Mouse (Mus musculus) adrenal gland, adult 8-10 months (tissue): ENCODE results near the gene Ch25h. TPM values are rescaled to one million over a fixed set of nuclear protein-coding genes. Genes with fewer than 3 reads are reported as not detected.

ENCODE experiments used
- DNase-seq: peaks from one replicate; pipeline ENCODE4 v3.0.0; 2022
- total RNA-seq, 4 experiments: library from RNA; stranded (reverse); gene quantifications; 2 replicates each; pipeline ENCODE4 v1.2.4; 2022

Ch25h gene
- total RNA-seq, 4 experiments from 2014 or later: 0.64 to 3.4 (median 1.8) TPM

DNA sequence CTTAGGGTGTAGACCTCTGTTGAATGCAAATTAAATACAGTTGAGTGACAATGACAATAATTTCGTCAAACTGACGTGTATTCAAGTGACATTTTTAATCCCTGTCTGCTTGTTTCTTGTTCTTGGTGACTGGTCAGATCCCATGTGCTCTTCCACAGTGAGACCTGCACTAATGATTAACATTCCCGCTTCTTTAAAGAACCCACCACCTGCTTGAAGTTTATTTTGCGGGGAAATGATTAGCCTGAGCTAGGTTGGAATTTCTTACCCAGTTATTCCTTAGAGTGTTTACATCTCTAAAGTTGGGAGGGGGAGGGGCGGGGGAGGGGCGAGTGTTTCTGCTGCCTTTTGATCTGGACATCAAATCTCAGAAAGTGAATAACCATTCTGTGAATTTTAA lies 6.7 kb downstream of the Ch25h start:
- no peak for DNase-seq

DNA sequence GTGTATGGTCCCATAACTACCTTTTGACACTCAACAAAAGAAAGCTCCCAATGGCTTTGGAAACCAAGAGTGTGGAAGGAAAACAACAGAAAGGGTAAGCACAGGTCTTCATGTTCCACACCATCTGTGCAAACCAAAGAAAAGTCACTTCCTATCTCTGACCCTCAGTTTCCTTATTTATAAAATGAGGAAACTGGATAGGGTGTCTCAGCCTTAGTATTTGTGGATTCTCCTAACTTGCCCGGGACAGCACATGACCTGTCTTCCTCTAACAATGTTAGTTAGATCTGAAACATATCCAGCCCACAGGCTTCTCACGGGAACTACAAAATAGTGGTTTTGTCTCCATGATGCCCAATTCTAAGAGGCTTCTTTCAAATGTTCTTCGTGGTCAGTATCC lies 10.5 kb downstream of the Ch25h start:
- no peak for DNase-seq

DNA sequence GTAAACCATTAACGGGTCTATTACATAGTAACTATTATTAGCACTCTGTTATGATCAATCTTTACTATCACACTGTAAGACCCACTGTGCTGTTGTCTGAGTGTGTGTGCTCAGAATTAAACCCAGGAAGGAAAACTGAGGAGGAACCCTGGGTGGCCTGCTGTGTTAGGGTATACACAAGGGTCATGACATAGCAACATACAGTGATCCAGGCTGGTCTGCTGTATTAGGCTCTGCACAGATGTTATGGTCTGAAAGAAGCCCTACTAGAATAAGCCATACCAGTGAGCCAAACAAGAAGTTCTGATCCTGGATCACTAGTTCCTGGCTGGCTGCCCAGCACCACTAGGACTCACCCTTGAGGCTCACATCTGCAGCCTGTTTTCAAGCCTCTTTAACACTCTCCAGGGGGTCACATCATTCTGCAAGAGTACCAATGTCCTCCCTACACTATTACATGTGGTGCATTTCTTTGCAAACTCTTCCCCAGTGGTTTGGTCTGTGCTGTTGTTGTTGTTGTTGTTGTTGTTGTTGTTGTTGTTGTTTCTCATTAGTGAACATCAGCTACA lies 13.4 kb downstream of the Ch25h start:
- DNase-seq: no peak

DNA sequence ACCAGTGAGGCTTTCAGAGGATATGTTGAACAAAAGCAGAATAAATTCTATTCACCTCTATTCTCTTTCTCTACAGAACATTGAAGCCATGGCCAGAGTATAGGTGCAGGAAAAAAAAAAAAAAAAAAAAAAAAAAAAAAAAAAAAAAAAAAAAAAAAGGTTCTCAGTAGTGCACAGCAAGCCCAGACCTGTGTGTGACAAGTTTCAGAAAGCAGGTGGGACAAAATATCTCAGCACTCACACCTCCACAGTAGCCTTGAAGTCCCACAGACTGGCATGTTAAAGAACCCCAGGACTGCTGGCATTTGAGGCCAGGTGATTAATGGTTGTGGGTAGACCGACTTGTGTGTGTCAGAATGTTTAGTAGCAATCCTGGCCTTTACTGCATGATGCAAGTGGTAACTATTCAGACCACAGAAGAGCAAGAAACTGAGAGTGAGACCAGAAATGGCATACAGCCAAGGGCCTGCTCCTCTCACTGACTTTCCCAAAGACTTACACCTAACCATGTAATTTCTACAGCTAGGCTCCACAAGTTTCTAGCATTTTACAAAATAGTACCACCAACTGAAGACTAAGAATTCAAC lies 24.1 kb downstream of the Ch25h start:
- DNase-seq: no peak

DNA sequence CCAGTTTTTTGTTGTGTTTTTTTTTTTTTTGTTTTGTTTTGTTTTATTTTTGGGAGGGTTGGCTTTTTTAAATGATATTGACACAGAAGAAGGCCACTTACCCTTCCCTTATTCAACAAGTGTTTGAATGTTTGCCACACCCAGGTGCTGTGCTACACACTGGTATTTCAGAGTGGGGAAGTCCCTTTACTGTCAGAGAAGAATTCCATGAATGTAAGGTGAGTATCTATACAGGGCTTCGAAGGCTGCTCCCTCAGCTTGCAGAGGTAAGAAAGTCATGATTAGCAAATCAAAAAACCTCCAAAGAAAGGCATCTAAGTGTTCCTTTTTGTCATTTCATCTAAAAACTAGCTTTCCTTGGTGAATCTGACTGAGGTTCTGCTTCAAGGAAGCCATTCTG lies 26.1 kb downstream of the Ch25h start:
- no peak for DNase-seq

DNA sequence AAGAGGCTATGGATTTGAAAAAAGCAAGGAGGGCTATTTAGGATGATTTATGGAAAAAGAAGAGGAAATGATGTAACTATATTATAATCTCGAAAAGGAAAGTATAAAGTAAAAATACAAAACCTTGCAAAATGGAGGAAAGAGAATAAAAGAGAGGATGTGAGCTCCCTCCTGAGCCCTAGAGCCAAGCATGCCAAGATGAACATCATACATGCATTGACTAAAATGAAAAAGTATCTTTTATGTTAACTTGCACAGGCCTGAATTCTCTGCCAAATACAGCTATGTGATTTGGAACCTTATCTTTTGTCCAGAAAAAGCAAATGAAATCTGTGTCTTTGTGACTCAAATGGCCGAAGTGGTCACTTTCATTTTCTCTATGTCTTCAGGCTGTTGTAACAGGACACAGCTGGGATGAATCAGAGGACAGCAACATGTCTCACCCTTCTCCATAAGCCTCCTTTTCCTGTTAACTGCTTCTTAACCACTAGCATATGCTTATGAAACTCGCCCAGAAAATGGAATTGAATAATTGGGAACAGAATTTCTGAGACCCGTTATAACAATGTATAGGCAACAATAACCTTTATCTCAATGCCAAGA lies 29.5 kb downstream of the Ch25h start:
- DNase-seq: no peak

DNA sequence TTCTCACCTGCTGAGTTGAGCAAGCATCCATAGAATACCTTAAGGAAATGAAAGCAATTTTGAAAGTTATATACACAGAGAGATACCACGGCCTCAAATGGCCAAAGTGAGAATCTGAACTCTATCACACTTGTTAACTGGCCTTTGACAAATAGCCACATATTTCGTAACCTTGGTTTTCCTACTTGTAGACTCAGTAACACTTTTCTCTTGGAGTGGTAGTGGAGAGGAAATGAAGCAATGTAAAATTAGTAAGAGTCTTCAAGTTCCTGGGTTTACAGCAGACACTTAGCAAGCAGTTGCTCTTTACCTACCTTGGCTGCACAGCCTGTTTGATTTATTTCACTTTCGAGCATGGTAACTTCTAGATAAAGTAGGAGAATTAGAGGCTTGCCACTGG lies 30.2 kb downstream of the Ch25h start:
- DNase-seq: no peak

DNA sequence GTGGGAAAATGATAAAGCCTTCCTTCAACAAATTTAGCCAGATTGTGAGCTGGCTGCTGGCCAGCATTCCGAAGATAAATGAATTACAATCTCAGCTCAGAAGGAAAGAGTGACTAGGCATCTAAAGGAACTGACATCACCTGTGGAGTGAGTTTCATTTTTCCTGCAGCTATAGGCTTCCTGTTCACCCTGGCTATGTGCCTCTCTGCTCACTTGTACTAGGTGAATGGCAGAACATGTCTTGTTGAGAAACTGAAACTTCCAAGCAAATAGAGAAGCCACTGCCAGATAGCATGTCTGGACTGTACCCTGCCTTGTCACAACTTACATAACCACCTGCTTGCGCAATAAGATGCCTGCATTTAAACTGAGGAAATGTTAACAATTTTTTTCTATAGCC lies 33.0 kb downstream of the Ch25h start:
- DNase-seq: peak; percentile 24

DNA sequence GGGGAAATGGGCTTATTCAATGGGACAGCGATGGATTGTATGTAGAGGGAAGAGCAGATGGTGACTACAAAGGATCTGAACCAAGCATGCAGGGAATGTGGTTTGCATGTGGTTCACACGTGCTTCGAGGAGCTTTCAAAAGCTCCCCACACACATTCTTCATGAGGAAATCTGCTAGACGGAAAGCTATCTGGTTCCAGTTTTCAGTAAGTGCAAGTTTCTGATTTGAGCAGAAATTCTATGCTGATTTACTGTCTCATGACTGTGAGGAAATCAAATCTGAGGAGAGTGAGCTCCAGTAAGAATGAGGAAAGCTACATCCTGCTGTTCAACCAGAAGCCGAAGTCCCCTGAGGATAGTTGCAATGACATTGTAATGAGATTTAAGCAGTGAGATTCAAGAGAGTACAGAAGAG lies 39.8 kb downstream of the Ch25h start:
- DNase-seq: no peak

DNA sequence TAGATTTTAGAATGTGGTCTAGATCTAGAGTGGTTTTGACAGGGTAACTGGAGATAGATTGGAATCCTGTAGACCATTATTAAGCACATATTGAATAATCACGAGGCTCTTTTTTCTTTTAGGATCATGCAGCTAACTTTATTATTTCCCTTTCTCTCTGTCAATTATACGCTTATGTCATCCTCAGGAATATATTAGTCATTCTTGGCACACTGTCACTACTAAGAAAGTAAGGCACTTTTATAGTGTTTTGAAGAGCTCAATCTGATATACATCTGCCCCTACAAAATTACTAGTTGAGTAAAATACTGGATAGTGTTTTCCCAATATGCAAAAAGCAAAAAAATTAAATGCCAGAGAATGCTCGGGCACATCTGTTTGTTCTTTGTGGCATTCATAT lies 43.6 kb downstream of the Ch25h start:
- no peak for DNase-seq

DNA sequence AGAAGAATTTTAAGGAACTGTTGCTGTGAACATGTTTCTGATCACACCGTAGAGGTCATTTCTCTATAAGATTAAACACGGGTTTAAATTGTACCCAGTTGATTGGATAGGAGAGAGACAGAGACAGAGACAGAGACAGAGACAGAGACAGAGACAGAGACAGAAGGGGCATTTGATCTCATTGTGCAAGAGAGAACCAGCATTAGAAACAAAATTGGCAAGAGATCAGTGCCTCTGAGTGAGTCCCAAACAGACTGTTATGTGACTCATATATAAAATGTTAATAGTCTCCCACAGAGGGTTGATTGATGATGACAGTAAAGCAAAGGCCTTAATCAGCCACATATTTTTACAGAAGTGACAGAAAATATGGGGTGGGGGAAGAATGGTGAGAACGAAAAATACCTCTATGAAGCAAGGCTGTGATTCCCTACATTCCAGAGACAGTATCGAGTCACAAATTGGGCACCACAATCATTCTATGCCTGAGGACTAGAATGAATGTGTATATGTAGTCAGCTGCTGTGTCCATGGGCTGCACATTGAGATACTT lies 51.1 kb downstream of the Ch25h start:
- no peak for DNase-seq

Other genes starting within 250 kb of the Ch25h start
- gene Acta2, start 219.6 kb downstream of the Ch25h start, total RNA-seq: 10 to 100 TPM; 26.3 to 60.4 (median 36.5) TPM
- gene Fas, start 184.5 kb downstream of the Ch25h start, total RNA-seq: 10 to 100 TPM in 1 of 4 experiments, 1 to 10 TPM in 3; 7.9 to 10.1 (median 8.3) TPM
- gene Lipa, start 52.3 kb upstream of the Ch25h start, total RNA-seq: 100 to 1,000 TPM; 101 to 277 (median 170) TPM
- 1 to 10 TPM; 3.7 to 6.2 (median 4.7) TPM for gene Ifit2, start 75.5 kb upstream of the Ch25h start, total RNA-seq
- 10 to 100 TPM in 2 of 4 experiments, 1 to 10 TPM in 2; 7.0 to 15.3 (median 9.9) TPM for gene Ifit3, start 108.4 kb upstream of the Ch25h start, total RNA-seq
- 1 to 10 TPM in 2 of 4 experiments, under 1 TPM in 2; 0.98 to 1.2 (median 1.0) TPM for gene Ifit1bl1, start 126.8 kb upstream of the Ch25h start, total RNA-seq
- gene Ifit3b, start 132.8 kb upstream of the Ch25h start, total RNA-seq: 1 to 10 TPM; 2.6 to 7.4 (median 5.4) TPM
- under 1 TPM; 0.14 to 0.34 (median 0.25) TPM for gene Ifit1bl2, start 165.6 kb upstream of the Ch25h start, total RNA-seq
- 1 to 10 TPM; 4.8 to 9.4 (median 6.0) TPM for gene Ifit1, start 165.7 kb upstream of the Ch25h start, total RNA-seq